Mouse (Mus musculus): ENCODE measurements around the gene Samd3. TPM values are rescaled to one million over a fixed set of nuclear protein-coding genes. Genes with fewer than 3 reads are reported as not detected.

Gene Samd3
- not detected in 2 replicates for polyA plus RNA-seq (2012; rRNA removed)

GRCm38 (mm10) chr10:26229488-26229887 is at the start of gene Samd3:
TSS of gene Samd3 (plus strand) at chr10:26229707.
- Histone ChIP-seq H3K36me3 (ENCODE audit: control insufficient read depth, insufficient read depth, low read length) (no peaks in the 10 kb centered on the region), H3K4me3 (ENCODE audit: low read depth, low read length) (no peak within 1 kb of the TSS), H3K4me1 (ENCODE audit: control insufficient read depth, insufficient read depth, insufficient read length, low read length) (no peaks in the 10 kb centered on the region), H3K27me3 (ENCODE audit: control insufficient read depth, insufficient read depth, low read length) (no peaks in the 10 kb centered on the region), H3K27ac (ENCODE audit: insufficient read depth, low read depth, low read length) (no peak within 1 kb of the TSS)
- no peak for TF ChIP-seq POLR2A (IDR thresholded peaks at IDR 0.05; ENCODE audit: low read depth, low read length)
- no peak for TF ChIP-seq CTCF (IDR thresholded peaks at IDR 0.05; ENCODE audit: extremely low read depth, insufficient read length, insufficient replicate concordance, low read depth, low read length)
- WGBS, result 51% methylated on average over 4 of the region's 4 CpGs

GRCm38 (mm10) chr10:26185289-26185688 is 44.2 kb upstream of the Samd3 start:
- Histone ChIP-seq H3K4me3 (ENCODE audit: low read depth, low read length) (no peak overlapping the region), H3K27me3 (ENCODE audit: control insufficient read depth, insufficient read depth, low read length) (no peaks in the 10 kb centered on the region), H3K27ac (ENCODE audit: insufficient read depth, low read depth, low read length) (no peak overlapping the region), H3K4me1 (ENCODE audit: control insufficient read depth, insufficient read depth, insufficient read length, low read length) (no peaks in the 10 kb centered on the region), H3K36me3 (ENCODE audit: control insufficient read depth, insufficient read depth, low read length) (no peaks in the 10 kb centered on the region)
- 84% methylated on average over 5 of the region's 5 CpGs for WGBS
- TF ChIP-seq POLR2A (IDR thresholded peaks at IDR 0.05; ENCODE audit: low read depth, low read length), result no peak
- TF ChIP-seq CTCF (IDR thresholded peaks at IDR 0.05; ENCODE audit: extremely low read depth, insufficient read length, insufficient replicate concordance, low read depth, low read length), result no peak

GRCm38 (mm10) chr10:26190811-26191210 is 38.7 kb upstream of the Samd3 start:
- H3K27me3 ChIP-seq (ENCODE audit: control insufficient read depth, insufficient read depth, low read length), result no peaks in the 10 kb centered on the region
- no peaks in the 10 kb centered on the region for H3K4me1 ChIP-seq (ENCODE audit: control insufficient read depth, insufficient read depth, insufficient read length, low read length)
- H3K27ac ChIP-seq (ENCODE audit: insufficient read depth, low read depth, low read length), result no peak overlapping the region
- TF ChIP-seq POLR2A (IDR thresholded peaks at IDR 0.05; ENCODE audit: low read depth, low read length) (no peak), CTCF (IDR thresholded peaks at IDR 0.05; ENCODE audit: extremely low read depth, insufficient read length, insufficient replicate concordance, low read depth, low read length) (no peak)
- H3K36me3 ChIP-seq (ENCODE audit: control insufficient read depth, insufficient read depth, low read length), result no peaks in the 10 kb centered on the region
- H3K4me3 ChIP-seq (ENCODE audit: low read depth, low read length), result no peak overlapping the region

GRCm38 (mm10) chr10:26194892-26195291 is 34.6 kb upstream of the Samd3 start:
- no peak overlapping the region for H3K27ac ChIP-seq (ENCODE audit: insufficient read depth, low read depth, low read length)
- H3K36me3 ChIP-seq (ENCODE audit: control insufficient read depth, insufficient read depth, low read length), result no peaks in the 10 kb centered on the region
- no peak overlapping the region for H3K4me3 ChIP-seq (ENCODE audit: low read depth, low read length)
- no peak for TF ChIP-seq CTCF (IDR thresholded peaks at IDR 0.05; ENCODE audit: extremely low read depth, insufficient read length, insufficient replicate concordance, low read depth, low read length)
- TF ChIP-seq POLR2A (IDR thresholded peaks at IDR 0.05; ENCODE audit: low read depth, low read length), result no peak
- no peaks in the 10 kb centered on the region for H3K27me3 ChIP-seq (ENCODE audit: control insufficient read depth, insufficient read depth, low read length)
- WGBS, result 71% methylated on average over 1 of the region's 1 CpGs
- H3K4me1 ChIP-seq (ENCODE audit: control insufficient read depth, insufficient read depth, insufficient read length, low read length), result no peaks in the 10 kb centered on the region

- no peaks in the 10 kb centered on the region for H3K36me3 ChIP-seq (ENCODE audit: control insufficient read depth, insufficient read depth, low read length)
- 88% methylated on average over 9 of the region's 9 CpGs for WGBS
These were observed 26.7 kb upstream of the Samd3 start for GRCm38 (mm10) chr10:26202708-26203368.

GRCm38 (mm10) chr10:26220729-26221128 is 8.8 kb upstream of the Samd3 start:
- Histone ChIP-seq H3K27me3 (ENCODE audit: control insufficient read depth, insufficient read depth, low read length) (no peaks in the 10 kb centered on the region), H3K4me1 (ENCODE audit: control insufficient read depth, insufficient read depth, insufficient read length, low read length) (no peaks in the 10 kb centered on the region), H3K4me3 (ENCODE audit: low read depth, low read length) (no peak overlapping the region), H3K36me3 (ENCODE audit: control insufficient read depth, insufficient read depth, low read length) (no peaks in the 10 kb centered on the region), H3K27ac (ENCODE audit: insufficient read depth, low read depth, low read length) (no peak overlapping the region)
- TF ChIP-seq CTCF (IDR thresholded peaks at IDR 0.05; ENCODE audit: extremely low read depth, insufficient read length, insufficient replicate concordance, low read depth, low read length) (no peak), POLR2A (IDR thresholded peaks at IDR 0.05; ENCODE audit: low read depth, low read length) (no peak)
- 34% methylated on average over 4 of the region's 4 CpGs for WGBS

More at GRCm38 (mm10) chr10:26202708-26203368, 26.7 kb upstream of the Samd3 start:
- TF ChIP-seq POLR2A (IDR thresholded peaks at IDR 0.05; ENCODE audit: low read depth, low read length) (no peak), CTCF (IDR thresholded peaks at IDR 0.05; ENCODE audit: extremely low read depth, insufficient read length, insufficient replicate concordance, low read depth, low read length) (no peak)
- Histone ChIP-seq H3K4me1 (ENCODE audit: control insufficient read depth, insufficient read depth, insufficient read length, low read length) (no peaks in the 10 kb centered on the region), H3K27ac (ENCODE audit: insufficient read depth, low read depth, low read length) (no peak overlapping the region), H3K4me3 (ENCODE audit: low read depth, low read length) (no peak overlapping the region), H3K27me3 (ENCODE audit: control insufficient read depth, insufficient read depth, low read length) (no peaks in the 10 kb centered on the region)

GRCm38 (mm10) chr10:26226241-26226640 is 3.3 kb upstream of the Samd3 start:
- Histone ChIP-seq H3K27me3 (ENCODE audit: control insufficient read depth, insufficient read depth, low read length) (no peaks in the 10 kb centered on the region), H3K4me1 (ENCODE audit: control insufficient read depth, insufficient read depth, insufficient read length, low read length) (no peaks in the 10 kb centered on the region), H3K4me3 (ENCODE audit: low read depth, low read length) (no peak overlapping the region), H3K36me3 (ENCODE audit: control insufficient read depth, insufficient read depth, low read length) (no peaks in the 10 kb centered on the region), H3K27ac (ENCODE audit: insufficient read depth, low read depth, low read length) (no peak overlapping the region)
- WGBS, result 84% methylated on average over 5 of the region's 5 CpGs
- TF ChIP-seq POLR2A (IDR thresholded peaks at IDR 0.05; ENCODE audit: low read depth, low read length) (no peak), CTCF (IDR thresholded peaks at IDR 0.05; ENCODE audit: extremely low read depth, insufficient read length, insufficient replicate concordance, low read depth, low read length) (no peak)

Data from small intestine, adult 2 months (tissue).